Mouse (Mus musculus) embryo, embryonic 10 days (tissue): ENCODE results near the gene Lrrc9.

Experiments
- DNase-seq: peaks from one replicate; pipeline ENCODE4 v3.0.0-alpha.2; 2015; ENCODE audit warnings: low spot score

Gene Lrrc9

DNA sequence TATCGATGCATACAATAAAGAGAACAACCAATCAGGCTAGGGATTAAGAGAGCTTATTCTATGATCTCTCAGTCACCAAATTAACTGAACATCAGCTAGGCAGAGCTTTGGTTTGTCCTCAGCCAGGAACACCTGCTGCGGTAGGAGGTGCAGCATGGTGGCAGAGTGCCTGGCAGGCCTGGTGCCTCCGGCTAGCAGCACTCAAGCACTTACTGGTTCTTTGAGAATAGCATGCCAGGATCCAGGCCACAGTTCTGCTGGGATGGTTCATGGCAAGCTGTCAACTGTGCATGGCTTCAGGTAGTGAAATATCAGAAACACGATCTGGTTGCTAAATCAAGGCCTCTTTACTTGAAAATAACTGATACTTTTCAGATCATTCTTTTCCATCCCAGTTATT, 26.1 kb downstream of the Lrrc9 start:
- no peak for DNase-seq

DNA sequence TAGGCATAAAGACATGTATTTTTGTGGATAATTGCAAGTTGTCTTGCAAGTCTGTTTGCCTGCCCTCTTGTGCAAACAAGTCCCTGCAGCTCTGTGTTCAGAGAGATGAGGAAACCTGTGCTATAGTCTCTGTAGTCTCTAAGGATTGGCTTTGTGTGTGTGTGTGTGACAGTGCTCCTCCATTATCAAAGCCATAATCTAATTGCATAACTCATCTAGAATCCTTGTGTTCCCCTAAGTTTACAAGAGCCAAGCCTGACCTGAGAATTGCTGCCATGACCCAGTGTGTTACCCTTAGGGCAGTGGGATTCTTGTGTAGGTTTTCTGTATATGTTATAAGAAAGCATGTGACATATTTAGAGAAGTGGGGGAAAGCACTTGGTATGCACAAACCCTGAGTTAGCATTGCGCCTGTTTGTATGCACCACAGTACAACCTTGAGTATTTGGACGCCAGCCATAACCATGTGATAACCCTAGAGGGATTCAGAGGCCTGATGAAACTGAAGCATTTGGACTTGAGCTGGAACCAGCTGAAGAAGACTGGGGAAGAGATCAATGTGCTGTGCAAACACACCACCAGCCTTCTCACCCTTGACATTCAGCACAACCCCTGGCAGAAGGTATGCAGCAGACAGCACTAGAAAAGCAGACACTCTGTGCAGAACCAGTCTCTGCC, 35.2 kb downstream of the Lrrc9 start:
- DNase-seq = no peak

DNA sequence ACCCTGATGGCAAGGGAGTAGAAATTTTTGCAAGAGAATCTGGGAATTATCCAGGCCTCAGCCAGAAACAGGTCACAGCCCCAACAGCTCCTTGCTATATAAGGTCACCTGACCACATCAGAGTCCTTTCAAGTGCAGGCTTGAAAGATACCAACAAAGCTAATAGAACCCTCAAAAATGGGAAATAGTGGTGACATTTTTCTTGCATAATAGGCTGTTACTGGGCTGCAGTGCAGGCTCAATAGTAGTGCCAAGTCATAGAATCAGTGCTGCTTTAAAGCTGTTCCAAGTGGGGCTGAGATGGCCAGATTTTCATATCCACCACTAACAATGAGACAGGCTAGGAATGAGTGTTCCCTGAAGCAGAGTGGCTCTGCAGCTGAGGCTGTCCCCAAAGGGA, 40.6 kb downstream of the Lrrc9 start:
- no peak for DNase-seq

GRCm38 (mm10) chr12:72484872-72485271, 43.2 kb downstream of the Lrrc9 start:
- DNase-seq = no peak

DNA sequence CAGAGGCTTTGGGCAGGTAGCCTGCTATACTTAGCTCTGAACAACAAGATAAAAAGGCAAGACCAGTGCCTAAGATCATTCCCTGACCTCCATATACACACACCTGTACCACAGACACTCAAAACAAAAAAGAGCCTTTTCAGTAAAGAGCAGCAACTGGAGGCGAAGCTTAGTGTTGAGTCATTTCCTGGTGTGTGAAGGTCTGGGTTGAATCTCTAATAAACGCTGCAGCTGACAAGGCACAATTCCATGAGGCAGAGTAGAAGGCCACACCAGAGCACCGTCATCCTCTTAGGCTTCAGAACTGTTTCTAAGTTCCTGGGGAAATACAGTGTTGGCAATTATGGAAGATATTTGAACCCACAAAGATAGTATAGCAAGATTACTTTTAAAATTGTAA, 45.8 kb downstream of the Lrrc9 start:
- no peak for DNase-seq

- no peak for DNase-seq
Observed at GRCm38 (mm10) chr12:72489995-72490394, 48.3 kb downstream of the Lrrc9 start.

GRCm38 (mm10) chr12:72491063-72491719, 49.5 kb downstream of the Lrrc9 start:
- no peak for DNase-seq

GRCm38 (mm10) chr12:72496866-72497600, 55.4 kb downstream of the Lrrc9 start:
- DNase-seq = no peak

DNA sequence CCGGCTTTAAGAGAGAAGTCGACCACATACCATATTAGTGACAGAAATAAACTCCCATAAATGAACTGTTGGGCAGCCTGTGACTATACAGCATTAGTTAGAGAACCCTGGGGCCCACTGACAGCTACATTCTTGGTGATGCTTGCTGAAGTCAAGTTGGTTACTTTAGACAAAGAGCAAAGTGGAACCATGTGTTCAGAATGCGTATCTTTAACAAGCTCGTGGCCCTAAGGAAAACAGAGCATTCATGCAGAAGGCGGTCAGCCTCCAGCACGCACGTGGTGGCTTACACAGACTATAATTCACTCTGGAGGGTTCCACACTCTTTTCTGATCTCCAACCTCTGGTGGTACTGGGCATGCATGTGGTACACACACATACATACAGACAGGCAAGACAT, 67.9 kb downstream of the Lrrc9 start:
- DNase-seq = peak; percentile 55

GRCm38 (mm10) chr12:72515446-72515845, 73.8 kb downstream of the Lrrc9 start:
- peak; percentile 39 for DNase-seq

DNA sequence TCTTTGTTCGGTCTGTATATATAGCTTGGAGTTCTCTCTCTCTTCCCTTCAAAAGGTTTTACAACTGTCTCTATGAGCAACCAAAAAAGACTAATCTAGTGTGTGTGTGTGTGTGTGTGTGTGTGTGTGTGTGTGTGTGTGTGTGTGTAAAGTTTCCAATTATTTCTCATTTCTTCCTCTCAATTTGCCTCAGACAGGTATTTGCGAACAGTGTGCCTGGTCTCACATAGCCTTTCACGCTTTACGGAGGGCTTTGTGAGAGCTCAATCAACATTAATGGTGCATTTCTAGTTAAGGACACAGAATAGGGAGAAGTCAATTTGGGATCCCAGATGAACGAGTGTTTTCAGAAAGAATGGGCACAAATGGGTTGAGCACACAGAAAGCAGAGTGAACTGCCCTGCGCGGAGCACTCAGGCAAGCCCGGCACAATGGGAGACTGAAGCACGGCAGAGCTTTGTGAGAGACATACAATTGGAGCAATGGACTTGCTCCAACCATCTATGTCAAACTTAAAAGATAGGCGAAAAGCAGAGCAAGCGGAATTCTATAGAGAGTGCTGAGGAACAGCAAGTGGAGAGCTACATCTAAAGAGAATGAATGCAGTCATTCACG, 76.6 kb downstream of the Lrrc9 start:
- peak; percentile 51 for DNase-seq

- no peak for DNase-seq
Observed at GRCm38 (mm10) chr12:72519352-72519751, 77.7 kb downstream of the Lrrc9 start.

- DNase-seq = no peak
Observed at GRCm38 (mm10) chr12:72519855-72520254, 78.2 kb downstream of the Lrrc9 start.

DNA sequence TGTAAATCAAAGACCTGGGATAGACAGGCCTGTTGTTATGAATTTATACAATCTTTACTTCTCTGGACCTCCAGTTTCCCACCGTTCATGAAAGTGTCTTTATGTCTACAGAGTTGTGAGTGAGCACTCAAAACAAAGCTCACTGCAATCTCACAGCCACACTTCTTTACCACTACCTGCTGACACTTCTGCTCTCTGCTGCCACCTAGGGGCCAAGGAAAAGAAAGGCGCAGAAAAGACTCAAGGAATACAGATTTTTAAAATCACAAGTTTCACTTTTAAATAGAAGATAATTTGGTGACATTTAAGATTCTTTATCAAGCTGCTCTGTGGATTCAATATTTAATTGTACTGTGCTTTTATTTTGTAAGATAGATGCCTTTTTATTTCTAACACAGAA, 79.0 kb downstream of the Lrrc9 start:
- peak; percentile 83 for DNase-seq

DNA sequence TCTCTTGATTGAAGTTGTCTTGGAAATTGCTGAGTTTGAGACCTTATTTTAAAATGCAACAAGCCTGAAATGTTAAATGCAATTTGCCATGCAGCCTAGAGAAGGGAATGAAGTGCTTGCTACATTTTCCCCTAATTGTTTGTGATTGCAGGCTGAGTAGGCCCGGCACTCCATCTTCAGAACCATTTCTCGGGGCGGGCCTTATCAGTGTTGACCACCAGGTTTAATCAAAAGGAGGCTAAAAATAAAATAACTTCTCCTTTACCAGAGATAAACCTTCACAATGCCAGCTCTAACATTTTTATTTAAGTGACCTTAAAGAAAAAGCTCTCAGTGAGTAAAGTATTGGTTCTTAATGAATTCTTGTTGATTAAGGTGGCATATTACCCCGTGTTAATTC, 83.9 kb downstream of the Lrrc9 start:
- no peak for DNase-seq

DNA sequence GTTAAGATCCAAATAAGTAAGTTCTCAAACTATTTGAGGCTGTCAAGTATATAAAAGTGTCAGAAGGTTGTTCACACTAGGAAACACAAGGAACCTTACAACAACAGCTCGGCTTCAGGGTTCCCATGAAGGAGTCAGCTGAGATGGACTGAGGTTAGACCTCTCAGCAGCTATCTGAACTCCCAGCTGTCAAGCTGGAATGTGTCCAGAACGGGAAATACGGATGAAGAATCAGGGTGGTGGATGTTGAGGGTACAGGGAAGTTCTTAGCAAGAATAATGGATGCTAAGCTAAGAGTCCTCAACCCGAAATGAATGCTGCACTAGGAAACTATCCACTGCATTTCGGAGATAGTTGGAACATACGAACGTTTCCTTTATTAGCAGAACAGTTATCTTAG, 90.6 kb downstream of the Lrrc9 start:
- no peak for DNase-seq

GRCm38 (mm10) chr12:72533986-72534385, 92.3 kb downstream of the Lrrc9 start:
- DNase-seq = no peak

GRCm38 (mm10) chr12:72535599-72535998, 93.9 kb downstream of the Lrrc9 start:
- DNase-seq = no peak

DNA sequence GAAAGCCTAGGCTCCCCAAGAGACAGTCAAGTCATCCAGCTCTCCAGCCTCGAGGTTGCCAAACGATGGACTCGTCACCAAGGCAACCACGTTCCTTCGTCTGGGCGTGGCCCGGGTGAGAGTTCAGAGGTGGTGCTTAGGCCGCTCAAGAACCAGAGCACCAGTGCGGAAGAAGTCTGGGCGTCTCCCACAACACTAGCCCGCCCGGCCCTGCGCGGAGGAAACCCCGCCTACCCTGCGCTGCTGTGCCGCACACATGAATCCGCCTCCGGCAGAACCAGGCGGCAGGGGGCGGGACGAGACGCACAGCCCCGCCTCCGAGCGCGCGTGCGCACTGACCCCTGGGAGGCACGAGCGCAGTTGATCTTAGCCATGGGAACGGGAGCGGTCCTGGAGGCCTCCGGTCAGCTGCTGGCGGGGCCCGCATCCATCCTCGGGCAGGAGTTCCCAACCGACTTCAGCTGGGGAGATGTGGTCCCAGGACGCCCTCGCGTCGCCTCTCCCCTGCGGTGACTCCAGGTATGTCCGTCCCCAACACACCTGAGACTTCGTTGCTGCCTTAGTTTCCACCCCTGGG, 94.4 kb downstream of the Lrrc9 start, which contains the start of gene Pcnx4:
Gene Pcnx4 (plus strand): TSS at position 363 of the 577 bp plus-strand sequence.
- peak; percentile 99 for DNase-seq

- DNase-seq = no peak
Observed at GRCm38 (mm10) chr12:72538571-72538970, 96.9 kb downstream of the Lrrc9 start.

- DNase-seq = no peak
Observed at GRCm38 (mm10) chr12:72554347-72554746, 112.7 kb downstream of the Lrrc9 start.

GRCm38 (mm10) chr12:72564281-72564795, 122.7 kb downstream of the Lrrc9 start:
- DNase-seq = no peak
